Mouse (Mus musculus) erythroblast, embryonic 14.5 days (primary cell): ENCODE measurements around the gene Flvcr2. TPM values are rescaled to one million over a fixed set of nuclear protein-coding genes. Genes with fewer than 3 reads are reported as not detected.

Source experiments
- H3K27me3 ChIP-seq: 2 replicates; pipeline ENCODE4 v1.6.1; 2012; ENCODE audit warnings: inconsistent platforms; ENCODE audit not compliant: control insufficient read depth
- H3K36me3 ChIP-seq: 2 replicates; pipeline ENCODE4 v1.6.1; 2012; ENCODE audit warnings: mild to moderate bottlenecking, inconsistent platforms; ENCODE audit not compliant: control insufficient read depth
- H3K4me1 ChIP-seq: 2 replicates; pipeline ENCODE4 v1.6.1; 2012; ENCODE audit warnings: inconsistent platforms; ENCODE audit not compliant: control insufficient read depth
- H3K4me3 ChIP-seq: replicated peaks from 2 replicates; pipeline ENCODE3; 2012; ENCODE audit warnings: moderate library complexity, mild to moderate bottlenecking, inconsistent platforms
- H3K9me3 ChIP-seq: 2 replicates; pipeline ENCODE4 v1.6.1; 2012; ENCODE audit warnings: low read length, inconsistent platforms, mixed read lengths; ENCODE audit not compliant: control insufficient read depth
- GATA1 ChIP-seq: IDR thresholded peaks from 2 replicates; pipeline ENCODE4 v1.6.1; 2012; ENCODE audit warnings: low read length, inconsistent platforms, mixed read lengths
- TAL1 ChIP-seq: IDR thresholded peaks from 3 replicates; pipeline ENCODE4 v1.6.1; 2012; ENCODE audit warnings: low read length, inconsistent platforms, mixed read lengths
- polyA plus RNA-seq: library from polyadenylated mRNA; stranded (reverse); fragments of >175 nt; gene quantifications from 2 replicates; pipeline ENCODE4 v1.2.3, GENCODE M21; 2012

Gene Flvcr2
- polyA plus RNA-seq, 1 experiment, result not detected

DNA sequence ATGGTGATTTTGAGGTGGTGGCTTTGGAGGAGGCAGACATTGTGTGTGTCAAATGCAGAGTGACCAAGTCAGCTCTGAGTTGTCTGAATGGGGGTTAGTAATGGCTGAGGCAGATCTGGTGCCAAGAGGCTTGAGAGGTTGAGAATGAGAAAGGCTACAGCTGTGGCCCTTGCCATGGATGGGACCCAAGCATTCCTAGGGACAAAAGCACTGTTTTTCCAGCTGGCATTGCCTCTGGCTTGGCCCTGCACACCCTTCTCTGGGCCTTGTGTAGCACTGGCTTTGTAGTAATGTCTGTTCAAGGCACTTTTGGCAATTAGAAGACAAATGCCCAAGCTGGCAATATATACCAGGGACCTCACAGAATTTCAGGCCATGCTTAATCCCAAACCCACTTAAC, 64.6 kb downstream of the Flvcr2 start:
- Histone ChIP-seq H3K27me3 (no peaks in the 10 kb centered on the region), H3K4me3 (no peak overlapping the region), H3K4me1 (no peaks in the 10 kb centered on the region), H3K9me3 (no peaks in the 10 kb centered on the region), H3K36me3 (peaks cover 52% of the 10 kb centered on the region)
- TF ChIP-seq GATA1, result no peak
- no peak for TF ChIP-seq TAL1

GRCm38 (mm10) chr12:85811676-85812075, 65.3 kb downstream of the Flvcr2 start:
- no peak for TF ChIP-seq TAL1
- no peak for TF ChIP-seq GATA1

GRCm38 (mm10) chr12:85813599-85813998, 67.3 kb downstream of the Flvcr2 start:
- peaks cover under 1% of the 10 kb centered on the region; the same call in 1 of the 2 replicates for H3K4me1 ChIP-seq
- no peaks in the 10 kb centered on the region for H3K27me3 ChIP-seq
- H3K36me3 ChIP-seq, result peaks cover 76% of the 10 kb centered on the region
- TF ChIP-seq GATA1, result no peak
- no peak for TF ChIP-seq TAL1
- H3K9me3 ChIP-seq, result no peaks in the 10 kb centered on the region
- no peak overlapping the region for H3K4me3 ChIP-seq

More at GRCm38 (mm10) chr12:85811676-85812075, 65.3 kb downstream of the Flvcr2 start:
- Histone ChIP-seq H3K27me3 (no peaks in the 10 kb centered on the region), H3K4me1 (no peaks in the 10 kb centered on the region), H3K9me3 (no peaks in the 10 kb centered on the region), H3K4me3 (no peak overlapping the region), H3K36me3 (peaks cover 59% of the 10 kb centered on the region)

DNA sequence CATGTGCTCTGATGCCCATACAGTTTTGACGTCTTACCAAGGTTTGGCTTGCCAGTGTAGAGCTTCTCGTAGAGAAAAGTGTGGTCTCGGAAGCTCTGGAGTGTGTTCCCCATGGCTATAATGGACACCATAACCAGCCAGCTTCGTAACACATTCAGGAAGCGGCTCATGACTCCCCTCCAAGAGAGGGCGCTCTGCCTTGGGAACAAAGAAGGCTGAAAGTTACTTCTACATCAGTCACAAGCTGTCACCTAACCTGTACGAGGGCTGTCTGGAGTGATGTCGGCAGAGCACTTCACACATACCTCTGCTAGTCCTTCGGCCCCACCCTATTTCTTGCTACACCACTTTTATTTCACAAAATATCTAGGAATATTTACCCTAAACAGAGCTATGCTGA, 75.7 kb downstream of the Flvcr2 start:
- TF ChIP-seq GATA1, result no peak
- TF ChIP-seq TAL1, result no peak
- H3K4me1 ChIP-seq, result peaks cover 46% of the 10 kb centered on the region
- no peaks in the 10 kb centered on the region for H3K9me3 ChIP-seq
- no peaks in the 10 kb centered on the region for H3K27me3 ChIP-seq
- no peak overlapping the region for H3K4me3 ChIP-seq
- H3K36me3 ChIP-seq, result peaks cover 63% of the 10 kb centered on the region

- Histone ChIP-seq H3K27me3 (no peaks in the 10 kb centered on the region), H3K9me3 (no peaks in the 10 kb centered on the region), H3K36me3 (peaks cover 62% of the 10 kb centered on the region), H3K4me3 (peak within 1 kb of the TSS; percentile 93), H3K4me1 (peaks cover 45% of the 10 kb centered on the region)
- no peak for TF ChIP-seq TAL1
- no peak for TF ChIP-seq GATA1
These were observed 78.3 kb downstream of the Flvcr2 start, which contains the start of the genes Erg28 and Ttll5 for GRCm38 (mm10) chr12:85824438-85825264. TSS of gene Erg28 (minus strand) at chr12:85824550. TSS of gene Ttll5 (plus strand) at chr12:85824659.

DNA sequence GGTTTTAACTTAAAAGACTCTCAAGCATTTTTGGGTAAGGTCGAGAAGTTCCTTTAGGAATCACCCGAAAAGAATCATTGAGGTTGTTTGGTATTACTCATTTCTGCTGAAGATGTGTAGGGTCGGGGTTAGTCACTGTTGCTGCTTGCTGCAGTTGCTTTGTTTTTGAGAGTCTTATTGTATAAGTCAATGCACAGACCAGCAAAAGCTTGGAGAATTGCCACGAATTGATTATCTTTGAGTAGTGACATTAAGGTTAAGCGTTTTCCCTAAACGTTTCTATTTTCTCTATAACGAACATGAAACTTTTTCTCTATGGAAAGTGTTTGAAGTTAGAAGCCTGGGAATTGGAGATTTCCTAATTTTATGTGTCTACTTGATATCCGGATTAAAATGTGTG, 79.0 kb downstream of the Flvcr2 start:
- no peak for TF ChIP-seq TAL1
- no peak for TF ChIP-seq GATA1

GRCm38 (mm10) chr12:85825822-85826221, 79.5 kb downstream of the Flvcr2 start:
- no peaks in the 10 kb centered on the region for H3K9me3 ChIP-seq
- peak overlapping the region; percentile 93 for H3K4me3 ChIP-seq
- H3K27me3 ChIP-seq, result no peaks in the 10 kb centered on the region
- peaks cover 58% of the 10 kb centered on the region for H3K36me3 ChIP-seq
- peaks cover 45% of the 10 kb centered on the region for H3K4me1 ChIP-seq
- TF ChIP-seq TAL1 (no peak), GATA1 (peak; percentile 51; the same call in 1 of the 2 replicates)

More for the DNA sequence above, 79.0 kb downstream of the Flvcr2 start:
- no peaks in the 10 kb centered on the region for H3K27me3 ChIP-seq
- H3K36me3 ChIP-seq, result peaks cover 59% of the 10 kb centered on the region
- H3K4me1 ChIP-seq, result peaks cover 45% of the 10 kb centered on the region
- H3K9me3 ChIP-seq, result no peaks in the 10 kb centered on the region
- peak overlapping the region; percentile 93 for H3K4me3 ChIP-seq

DNA sequence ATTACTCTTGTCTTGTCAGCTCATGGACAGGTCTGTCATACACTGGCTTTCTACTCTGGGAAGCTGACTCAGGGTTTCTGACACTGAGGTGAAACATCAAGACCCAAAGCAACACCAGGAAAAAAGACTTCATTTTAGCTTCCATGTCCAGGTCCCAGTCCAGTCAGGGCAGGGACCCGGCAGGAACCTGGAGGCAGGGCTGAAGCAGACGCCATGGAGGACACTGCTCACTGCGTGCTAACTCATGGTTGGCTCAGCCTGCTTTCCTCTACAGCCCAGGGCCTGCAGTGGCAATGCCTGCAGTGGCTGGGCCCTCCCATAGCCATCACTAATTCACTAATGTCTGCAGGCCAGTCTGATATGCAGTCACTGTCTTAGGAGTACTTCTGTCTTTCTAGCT, 82.5 kb downstream of the Flvcr2 start:
- no peaks in the 10 kb centered on the region for H3K9me3 ChIP-seq
- H3K4me3 ChIP-seq, result no peak overlapping the region
- peaks cover 66% of the 10 kb centered on the region for H3K36me3 ChIP-seq
- peaks cover 28% of the 10 kb centered on the region for H3K4me1 ChIP-seq
- H3K27me3 ChIP-seq, result no peaks in the 10 kb centered on the region
- TF ChIP-seq TAL1 (no peak), GATA1 (no peak)

GRCm38 (mm10) chr12:85829866-85830265, 83.5 kb downstream of the Flvcr2 start:
- no peaks in the 10 kb centered on the region for H3K27me3 ChIP-seq

More at GRCm38 (mm10) chr12:85829866-85830265, 83.5 kb downstream of the Flvcr2 start:
- no peak for TF ChIP-seq GATA1
- peaks cover 24% of the 10 kb centered on the region for H3K4me1 ChIP-seq
- no peaks in the 10 kb centered on the region for H3K9me3 ChIP-seq
- peaks cover 73% of the 10 kb centered on the region for H3K36me3 ChIP-seq
- no peak overlapping the region for H3K4me3 ChIP-seq
